Mouse (Mus musculus) lung, postnatal 0 days (tissue): ENCODE results near the gene Wdr18.

Experiments used
- CTCF ChIP-seq: IDR thresholded peaks from 2 replicates; pipeline ENCODE4 v1.5.1; 2016; ENCODE audit warnings: antibody characterized with exemption, mild to moderate bottlenecking
- EP300 ChIP-seq: IDR thresholded peaks from 2 replicates; pipeline ENCODE4 v1.6.1; 2016; ENCODE audit warnings: antibody characterized with exemption, mild to moderate bottlenecking, control low read depth

DNA sequence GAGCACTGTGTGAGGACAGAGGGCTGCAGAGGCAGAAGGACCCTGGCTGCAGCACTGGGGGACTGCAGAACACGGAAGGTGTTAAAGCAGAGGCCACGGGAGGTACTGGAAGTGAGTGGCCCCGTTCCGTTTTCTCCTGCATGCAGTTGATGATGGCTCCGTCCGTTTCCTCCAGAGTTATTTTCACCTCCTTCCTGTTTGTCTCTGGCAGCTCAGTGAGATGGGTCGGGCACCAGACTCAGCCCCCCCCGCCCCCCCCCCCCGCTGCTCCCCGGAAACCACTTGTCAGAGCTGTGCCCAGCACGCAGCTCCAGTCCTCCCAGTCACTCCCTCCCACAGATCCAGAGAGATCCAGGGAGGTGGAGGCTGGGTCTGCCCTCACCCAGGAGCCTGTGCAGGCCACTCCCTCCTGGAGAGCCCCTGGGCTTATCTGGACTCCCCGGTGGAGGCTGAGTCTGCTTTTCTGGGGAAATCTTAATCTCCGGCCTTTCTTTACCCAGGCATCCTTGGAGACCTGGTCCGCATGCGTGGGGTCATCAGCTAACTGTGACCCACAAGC lies 58.9 kb downstream of the Wdr18 start:
- TF ChIP-seq EP300 (0 out of 2 replicates have a peak, but pooled peaks have one; percentile 20), CTCF (peak; percentile 27)
